Mouse (Mus musculus): ENCODE measurements around the gene Rgl1. TPM values are rescaled to one million over a fixed set of nuclear protein-coding genes. Genes with fewer than 3 reads are reported as not detected.

The Rgl1 gene
- polyA plus RNA-seq, 1 experiment from 2014 or later = 21.2 TPM

GRCm38 (mm10) chr1:152738793-152739192 is 27.4 kb downstream of the Rgl1 start:
- no peaks in the 10 kb centered on the region for H3K36me3 ChIP-seq
- no peak for ATAC-seq (replicated peaks)
- no peaks in the 10 kb centered on the region for H3K27me3 ChIP-seq
- H3K4me3 ChIP-seq = no peak overlapping the region
- WGBS = 91% methylated on average over 9 of the region's 9 CpGs
- H3K4me1 ChIP-seq = no peaks in the 10 kb centered on the region
- no peak overlapping the region for H3K27ac ChIP-seq (replicated peaks)
- no peak overlapping the region for H3K9ac ChIP-seq (replicated peaks)
- no peak overlapping the region for H3K4me2 ChIP-seq (replicated peaks)
- no peaks in the 10 kb centered on the region for H3K9me3 ChIP-seq

GRCm38 (mm10) chr1:152727604-152728236 is 38.4 kb downstream of the Rgl1 start:
- H3K9me3 ChIP-seq = no peaks in the 10 kb centered on the region
- no peaks in the 10 kb centered on the region for H3K4me1 ChIP-seq
- no peak overlapping the region for H3K9ac ChIP-seq (replicated peaks)
- no peak overlapping the region for H3K27ac ChIP-seq (replicated peaks)
- H3K4me3 ChIP-seq = no peak overlapping the region
- H3K27me3 ChIP-seq = no peaks in the 10 kb centered on the region
- ATAC-seq (replicated peaks) = no peak
- 73% methylated on average over 5 of the region's 5 CpGs for WGBS
- no peaks in the 10 kb centered on the region for H3K36me3 ChIP-seq
- no peak overlapping the region for H3K4me2 ChIP-seq (replicated peaks)

GRCm38 (mm10) chr1:152726095-152726494 is 40.1 kb downstream of the Rgl1 start:
- Histone ChIP-seq H3K27ac (replicated peaks) (no peak overlapping the region), H3K4me1 (no peaks in the 10 kb centered on the region), H3K36me3 (no peaks in the 10 kb centered on the region), H3K9ac (replicated peaks) (no peak overlapping the region), H3K27me3 (no peaks in the 10 kb centered on the region), H3K9me3 (no peaks in the 10 kb centered on the region), H3K4me2 (replicated peaks) (no peak overlapping the region), H3K4me3 (no peak overlapping the region)
- WGBS = 81% methylated on average over 3 of the region's 3 CpGs
- ATAC-seq (replicated peaks) = no peak

GRCm38 (mm10) chr1:152724286-152724685 is 41.9 kb downstream of the Rgl1 start:
- Histone ChIP-seq H3K27me3 (no peaks in the 10 kb centered on the region), H3K9me3 (no peaks in the 10 kb centered on the region), H3K4me3 (no peak overlapping the region), H3K4me2 (replicated peaks) (no peak overlapping the region), H3K27ac (replicated peaks) (no peak overlapping the region), H3K4me1 (no peaks in the 10 kb centered on the region), H3K9ac (replicated peaks) (no peak overlapping the region), H3K36me3 (no peaks in the 10 kb centered on the region)
- no peak for ATAC-seq (replicated peaks)

GRCm38 (mm10) chr1:152721535-152722198 is 44.5 kb downstream of the Rgl1 start:
- H3K9ac ChIP-seq (replicated peaks) = no peak overlapping the region
- H3K4me1 ChIP-seq = no peaks in the 10 kb centered on the region
- no peaks in the 10 kb centered on the region for H3K27me3 ChIP-seq
- no peaks in the 10 kb centered on the region for H3K36me3 ChIP-seq
- H3K27ac ChIP-seq (replicated peaks) = no peak overlapping the region
- no peak overlapping the region for H3K4me2 ChIP-seq (replicated peaks)
- ATAC-seq (replicated peaks) = no peak
- 82% methylated on average over 11 of the region's 11 CpGs for whole genome bisulfite sequencing
- no peaks in the 10 kb centered on the region for H3K9me3 ChIP-seq
- no peak overlapping the region for H3K4me3 ChIP-seq

GRCm38 (mm10) chr1:152720969-152721368 is 45.2 kb downstream of the Rgl1 start:
- whole genome bisulfite sequencing = 88% methylated on average over 4 of the region's 4 CpGs
- Histone ChIP-seq H3K27me3 (no peaks in the 10 kb centered on the region), H3K9ac (replicated peaks) (no peak overlapping the region), H3K4me3 (no peak overlapping the region), H3K27ac (replicated peaks) (no peak overlapping the region), H3K36me3 (no peaks in the 10 kb centered on the region), H3K4me2 (replicated peaks) (no peak overlapping the region), H3K9me3 (no peaks in the 10 kb centered on the region), H3K4me1 (no peaks in the 10 kb centered on the region)
- no peak for ATAC-seq (replicated peaks)

GRCm38 (mm10) chr1:152718200-152718599 is 48.0 kb downstream of the Rgl1 start:
- Histone ChIP-seq H3K9me3 (no peaks in the 10 kb centered on the region), H3K27ac (replicated peaks) (no peak overlapping the region), H3K36me3 (no peaks in the 10 kb centered on the region), H3K4me2 (replicated peaks) (no peak overlapping the region), H3K4me1 (peaks cover 7% of the 10 kb centered on the region), H3K27me3 (no peaks in the 10 kb centered on the region), H3K9ac (replicated peaks) (no peak overlapping the region), H3K4me3 (no peak overlapping the region)
- 54% methylated on average over 6 of the region's 6 CpGs for WGBS
- no peak for ATAC-seq (replicated peaks)

GRCm38 (mm10) chr1:152717329-152717728 is 48.8 kb downstream of the Rgl1 start:
- Histone ChIP-seq H3K36me3 (no peaks in the 10 kb centered on the region), H3K9me3 (no peaks in the 10 kb centered on the region), H3K27me3 (no peaks in the 10 kb centered on the region), H3K4me1 (peaks cover 7% of the 10 kb centered on the region), H3K4me3 (no peak overlapping the region), H3K9ac (replicated peaks) (no peak overlapping the region), H3K27ac (replicated peaks) (no peak overlapping the region), H3K4me2 (replicated peaks) (no peak overlapping the region)
- ATAC-seq (replicated peaks) = no peak
- 59% methylated on average over 1 of the region's 1 CpGs for WGBS

- H3K36me3 ChIP-seq = no peaks in the 10 kb centered on the region
- H3K27ac ChIP-seq (replicated peaks) = no peak overlapping the region
- no peaks in the 10 kb centered on the region for H3K9me3 ChIP-seq
- H3K27me3 ChIP-seq = no peaks in the 10 kb centered on the region
- H3K4me1 ChIP-seq = peaks cover 7% of the 10 kb centered on the region
- ATAC-seq (replicated peaks) = no peak
- no peak overlapping the region for H3K4me3 ChIP-seq
- no peak overlapping the region for H3K9ac ChIP-seq (replicated peaks)
- WGBS = 29% methylated on average over 3 of the region's 3 CpGs
- no peak overlapping the region for H3K4me2 ChIP-seq (replicated peaks)
These were observed 51.7 kb downstream of the Rgl1 start for GRCm38 (mm10) chr1:152714405-152714804.

GRCm38 (mm10) chr1:152713924-152714323 is 52.2 kb downstream of the Rgl1 start:
- Histone ChIP-seq H3K4me3 (no peak overlapping the region), H3K9me3 (no peaks in the 10 kb centered on the region), H3K9ac (replicated peaks) (no peak overlapping the region), H3K36me3 (no peaks in the 10 kb centered on the region), H3K27ac (replicated peaks) (no peak overlapping the region), H3K4me2 (replicated peaks) (no peak overlapping the region), H3K4me1 (peaks cover 7% of the 10 kb centered on the region), H3K27me3 (no peaks in the 10 kb centered on the region)
- 33% methylated on average over 4 of the region's 4 CpGs for WGBS
- no peak for ATAC-seq (replicated peaks)

GRCm38 (mm10) chr1:152711037-152711436 is 55.1 kb downstream of the Rgl1 start:
- H3K27me3 ChIP-seq = no peaks in the 10 kb centered on the region
- no peak overlapping the region for H3K4me2 ChIP-seq (replicated peaks)
- H3K27ac ChIP-seq (replicated peaks) = no peak overlapping the region
- no peaks in the 10 kb centered on the region for H3K9me3 ChIP-seq
- no peak overlapping the region for H3K4me3 ChIP-seq
- ATAC-seq (replicated peaks) = no peak
- H3K36me3 ChIP-seq = no peaks in the 10 kb centered on the region
- WGBS = 93% methylated on average over 4 of the region's 4 CpGs
- peaks cover 7% of the 10 kb centered on the region for H3K4me1 ChIP-seq
- no peak overlapping the region for H3K9ac ChIP-seq (replicated peaks)

GRCm38 (mm10) chr1:152707560-152707959 is 58.6 kb downstream of the Rgl1 start:
- peaks cover 7% of the 10 kb centered on the region; the same call in 1 of the 2 replicates for H3K4me1 ChIP-seq
- H3K9me3 ChIP-seq = no peaks in the 10 kb centered on the region
- H3K27ac ChIP-seq (replicated peaks) = no peak overlapping the region
- H3K36me3 ChIP-seq = no peaks in the 10 kb centered on the region
- no peak overlapping the region for H3K9ac ChIP-seq (replicated peaks)
- H3K4me2 ChIP-seq (replicated peaks) = no peak overlapping the region
- WGBS = 89% methylated on average over 2 of the region's 2 CpGs
- ATAC-seq (replicated peaks) = no peak
- H3K4me3 ChIP-seq = no peak overlapping the region
- H3K27me3 ChIP-seq = no peaks in the 10 kb centered on the region

GRCm38 (mm10) chr1:152703941-152704340 is 62.2 kb downstream of the Rgl1 start:
- ATAC-seq (replicated peaks) = no peak
- no peaks in the 10 kb centered on the region for H3K9me3 ChIP-seq
- no peaks in the 10 kb centered on the region for H3K36me3 ChIP-seq
- WGBS = 74% methylated on average over 6 of the region's 6 CpGs
- H3K4me1 ChIP-seq = peaks cover 7% of the 10 kb centered on the region; the same call in 1 of the 2 replicates
- H3K9ac ChIP-seq (replicated peaks) = no peak overlapping the region
- no peak overlapping the region for H3K4me2 ChIP-seq (replicated peaks)
- H3K27ac ChIP-seq (replicated peaks) = no peak overlapping the region
- H3K27me3 ChIP-seq = no peaks in the 10 kb centered on the region
- no peak overlapping the region for H3K4me3 ChIP-seq

Measured in forebrain, embryonic 15.5 days (tissue).